Mouse (Mus musculus) gastrocnemius, adult 18-20 months (tissue): ENCODE data around the gene Cetn4. TPM values are rescaled to one million over a fixed set of nuclear protein-coding genes. Genes with fewer than 3 reads are reported as not detected.

ENCODE experiments used
- total RNA-seq, 2 experiments: library from RNA; stranded (reverse); gene quantifications; 2 replicates each; pipeline ENCODE4 v1.2.3; 2021

Cetn4 gene
- total RNA-seq, 2 experiments from 2014 or later = 0.23 TPM; not detected in 1

Other genes with a start within 250 kb of the Cetn4 start
- not detected for gene Adad1, start 249.2 kb downstream of the Cetn4 start, total RNA-seq
- not detected for gene Il2, start 186.7 kb downstream of the Cetn4 start, total RNA-seq
- not detected for gene Il21, start 80.1 kb downstream of the Cetn4 start, total RNA-seq
- under 1 TPM; 0.50 to 0.57 TPM for gene Bbs12, start 154 bp downstream of the Cetn4 start, total RNA-seq
- gene Fgf2, start 35.6 kb upstream of the Cetn4 start, total RNA-seq = 10 to 100 TPM in 1 of 2 experiments, 1 to 10 TPM in 1; 5.7 to 10.1 TPM
- gene Spata5, start 107.2 kb upstream of the Cetn4 start, total RNA-seq = 10 to 100 TPM in 1 of 2 experiments, 1 to 10 TPM in 1; 8.2 to 11.0 TPM
- 10 to 100 TPM; 25.4 to 26.8 TPM for gene Nudt6, start 107.5 kb upstream of the Cetn4 start, total RNA-seq